Mouse (Mus musculus): ENCODE data around the gene Atg16l2. TPM values are rescaled to one million over a fixed set of nuclear protein-coding genes. Genes with fewer than 3 reads are reported as not detected.

Gene Atg16l2
- polyA plus RNA-seq, 1 experiment from 2014 or later, result 23.8 TPM

- Histone ChIP-seq H3K4me3 (peak overlapping the region; percentile 50), H3K4me1 (replicated peaks) (peaks cover 11% of the 10 kb centered on the region), H3K9me3 (replicated peaks) (no peaks in the 10 kb centered on the region), H3K9ac (peak overlapping the region; percentile 35), H3K4me2 (peak overlapping the region; percentile 63), H3K27me3 (replicated peaks) (no peaks in the 10 kb centered on the region), H3K36me3 (no peaks in the 10 kb centered on the region), H3K27ac (ENCODE audit: poor library complexity, severe bottlenecking) (peak overlapping the region; percentile 89)
- 47% methylated on average over 5 of the region's 5 CpGs for WGBS
- ATAC-seq (ENCODE audit: insufficient number of reproducible peaks, low FRiP score), result no peak
These were observed 7.9 kb upstream of the Atg16l2 start for GRCm38 (mm10) chr7:101309985-101310326.

GRCm38 (mm10) chr7:101306841-101307240 is 4.8 kb upstream of the Atg16l2 start:
- 25% methylated on average over 2 of the region's 2 CpGs for WGBS
- H3K9ac ChIP-seq, result no peak overlapping the region
- H3K4me1 ChIP-seq (replicated peaks), result peaks cover 11% of the 10 kb centered on the region; the same call in 1 of the 2 replicates
- no peak overlapping the region for H3K4me2 ChIP-seq
- no peak overlapping the region for H3K27ac ChIP-seq (ENCODE audit: poor library complexity, severe bottlenecking)
- H3K4me3 ChIP-seq, result no peak overlapping the region
- H3K36me3 ChIP-seq, result no peaks in the 10 kb centered on the region
- no peaks in the 10 kb centered on the region for H3K9me3 ChIP-seq (replicated peaks)
- ATAC-seq (ENCODE audit: insufficient number of reproducible peaks, low FRiP score), result no peak
- H3K27me3 ChIP-seq (replicated peaks), result no peaks in the 10 kb centered on the region

- Histone ChIP-seq H3K4me1 (replicated peaks) (peaks cover 20% of the 10 kb centered on the region), H3K4me3 (peak overlapping the region; percentile 60), H3K9ac (peak overlapping the region; percentile 69), H3K36me3 (no peaks in the 10 kb centered on the region), H3K9me3 (replicated peaks) (no peaks in the 10 kb centered on the region), H3K27ac (ENCODE audit: poor library complexity, severe bottlenecking) (peak overlapping the region; percentile 77), H3K27me3 (replicated peaks) (peaks cover 22% of the 10 kb centered on the region), H3K4me2 (peak overlapping the region; percentile 86)
- WGBS, result 29% methylated on average over 7 of the region's 7 CpGs
- ATAC-seq (ENCODE audit: insufficient number of reproducible peaks, low FRiP score), result no peak
These were observed 640 bp upstream of the Atg16l2 start for GRCm38 (mm10) chr7:101302691-101303090.

- Histone ChIP-seq H3K27ac (ENCODE audit: poor library complexity, severe bottlenecking) (peak overlapping the region; percentile 77), H3K4me1 (replicated peaks) (peaks cover 27% of the 10 kb centered on the region), H3K36me3 (no peaks in the 10 kb centered on the region), H3K9me3 (replicated peaks) (no peaks in the 10 kb centered on the region), H3K4me2 (peak overlapping the region; percentile 86), H3K9ac (peak overlapping the region; percentile 69), H3K4me3 (peak overlapping the region; percentile 60), H3K27me3 (replicated peaks) (peaks cover 27% of the 10 kb centered on the region)
- WGBS, result under 1% methylated on average over 30 of the region's 30 CpGs
- peak; percentile 53 for ATAC-seq (ENCODE audit: insufficient number of reproducible peaks, low FRiP score)
These were observed 630 bp downstream of the Atg16l2 start for GRCm38 (mm10) chr7:101301361-101301880.

- no peaks in the 10 kb centered on the region for H3K9me3 ChIP-seq (replicated peaks)
- H3K4me1 ChIP-seq (replicated peaks), result peaks cover 36% of the 10 kb centered on the region
- WGBS, result 86% methylated on average over 3 of the region's 3 CpGs
- no peak overlapping the region for H3K27ac ChIP-seq (ENCODE audit: poor library complexity, severe bottlenecking)
- H3K9ac ChIP-seq, result no peak overlapping the region
- H3K4me3 ChIP-seq, result no peak overlapping the region
- peaks cover 27% of the 10 kb centered on the region for H3K27me3 ChIP-seq (replicated peaks)
- no peak overlapping the region for H3K4me2 ChIP-seq
- no peak for ATAC-seq (ENCODE audit: insufficient number of reproducible peaks, low FRiP score)
- H3K36me3 ChIP-seq, result peaks cover 20% of the 10 kb centered on the region
These were observed 3.7 kb downstream of the Atg16l2 start for GRCm38 (mm10) chr7:101298375-101298774.

GRCm38 (mm10) chr7:101297023-101297405 is 5.0 kb downstream of the Atg16l2 start:
- H3K36me3 ChIP-seq, result peaks cover 28% of the 10 kb centered on the region
- no peaks in the 10 kb centered on the region for H3K9me3 ChIP-seq (replicated peaks)
- peak overlapping the region; percentile 60 for H3K9ac ChIP-seq
- H3K27ac ChIP-seq (ENCODE audit: poor library complexity, severe bottlenecking), result no peak overlapping the region
- peaks cover 27% of the 10 kb centered on the region for H3K27me3 ChIP-seq (replicated peaks)
- peak overlapping the region; percentile 77 for H3K4me2 ChIP-seq
- WGBS, result 31% methylated on average over 8 of the region's 8 CpGs
- H3K4me1 ChIP-seq (replicated peaks), result peaks cover 30% of the 10 kb centered on the region
- ATAC-seq (ENCODE audit: insufficient number of reproducible peaks, low FRiP score), result no peak
- peak overlapping the region; percentile 35 for H3K4me3 ChIP-seq

- 13% methylated on average over 35 of the region's 35 CpGs for WGBS
- no peaks in the 10 kb centered on the region for H3K9me3 ChIP-seq (replicated peaks)
- peaks cover 30% of the 10 kb centered on the region for H3K4me1 ChIP-seq (replicated peaks)
- H3K36me3 ChIP-seq, result peaks cover 34% of the 10 kb centered on the region
- H3K27ac ChIP-seq (ENCODE audit: poor library complexity, severe bottlenecking), result no peak overlapping the region
- H3K27me3 ChIP-seq (replicated peaks), result peaks cover 27% of the 10 kb centered on the region
- H3K9ac ChIP-seq, result peak overlapping the region; percentile 60
- peak overlapping the region; percentile 35 for H3K4me3 ChIP-seq
- peak; percentile 47 for ATAC-seq (ENCODE audit: insufficient number of reproducible peaks, low FRiP score)
- peak overlapping the region; percentile 77 for H3K4me2 ChIP-seq
These were observed 5.6 kb downstream of the Atg16l2 start for GRCm38 (mm10) chr7:101296252-101297022.

GRCm38 (mm10) chr7:101295438-101295837 is 6.6 kb downstream of the Atg16l2 start:
- no peak overlapping the region for H3K4me3 ChIP-seq
- peaks cover 41% of the 10 kb centered on the region for H3K36me3 ChIP-seq
- H3K4me2 ChIP-seq, result no peak overlapping the region
- peaks cover 23% of the 10 kb centered on the region for H3K4me1 ChIP-seq (replicated peaks)
- H3K9me3 ChIP-seq (replicated peaks), result no peaks in the 10 kb centered on the region
- H3K27ac ChIP-seq (ENCODE audit: poor library complexity, severe bottlenecking), result no peak overlapping the region
- no peak for ATAC-seq (ENCODE audit: insufficient number of reproducible peaks, low FRiP score)
- WGBS, result 78% methylated on average over 1 of the region's 1 CpGs
- H3K9ac ChIP-seq, result no peak overlapping the region
- peaks cover 27% of the 10 kb centered on the region for H3K27me3 ChIP-seq (replicated peaks)

- no peak overlapping the region for H3K4me2 ChIP-seq
- 34% methylated on average over 4 of the region's 4 CpGs for WGBS
- no peaks in the 10 kb centered on the region for H3K9me3 ChIP-seq (replicated peaks)
- H3K36me3 ChIP-seq, result peaks cover 58% of the 10 kb centered on the region
- peaks cover 18% of the 10 kb centered on the region for H3K4me1 ChIP-seq (replicated peaks)
- no peak overlapping the region for H3K9ac ChIP-seq
- ATAC-seq (ENCODE audit: insufficient number of reproducible peaks, low FRiP score), result no peak
- no peak overlapping the region for H3K27ac ChIP-seq (ENCODE audit: poor library complexity, severe bottlenecking)
- H3K4me3 ChIP-seq, result no peak overlapping the region
- H3K27me3 ChIP-seq (replicated peaks), result peaks cover 14% of the 10 kb centered on the region
These were observed 8.4 kb downstream of the Atg16l2 start for GRCm38 (mm10) chr7:101293611-101294010.

- ATAC-seq (ENCODE audit: insufficient number of reproducible peaks, low FRiP score), result no peak
- no peak overlapping the region for H3K4me2 ChIP-seq
- H3K4me3 ChIP-seq, result no peak overlapping the region
- H3K36me3 ChIP-seq, result peaks cover 58% of the 10 kb centered on the region
- WGBS, result 54% methylated on average over 4 of the region's 4 CpGs
- peaks cover 18% of the 10 kb centered on the region for H3K4me1 ChIP-seq (replicated peaks)
- H3K27me3 ChIP-seq (replicated peaks), result peaks cover 10% of the 10 kb centered on the region
- no peak overlapping the region for H3K9ac ChIP-seq
- H3K9me3 ChIP-seq (replicated peaks), result no peaks in the 10 kb centered on the region
- H3K27ac ChIP-seq (ENCODE audit: poor library complexity, severe bottlenecking), result no peak overlapping the region
These were observed 8.9 kb downstream of the Atg16l2 start for GRCm38 (mm10) chr7:101293138-101293537.

- Histone ChIP-seq H3K27ac (ENCODE audit: poor library complexity, severe bottlenecking) (no peak overlapping the region), H3K4me1 (replicated peaks) (peaks cover 18% of the 10 kb centered on the region), H3K4me3 (no peak overlapping the region), H3K9ac (no peak overlapping the region), H3K36me3 (peaks cover 60% of the 10 kb centered on the region), H3K4me2 (no peak overlapping the region), H3K27me3 (replicated peaks) (peaks cover 5% of the 10 kb centered on the region; the same call in 1 of the 2 replicates), H3K9me3 (replicated peaks) (no peaks in the 10 kb centered on the region)
- ATAC-seq (ENCODE audit: insufficient number of reproducible peaks, low FRiP score), result no peak
- WGBS, result 98% methylated on average over 1 of the region's 1 CpGs
These were observed 9.4 kb downstream of the Atg16l2 start for GRCm38 (mm10) chr7:101292696-101293095.

All from heart, embryonic 12.5 days (tissue).